Mouse (Mus musculus) left cerebral cortex, postnatal 36 days (tissue): ENCODE results near the gene Amph. TPM values are rescaled to one million over a fixed set of nuclear protein-coding genes. Genes with fewer than 3 reads are reported as not detected.
"Not testable (repeated sequence)": the region's sequence is repeated elsewhere in the genome, so short reads cannot be mapped to it uniquely, and the experiment has no call there.

Experiments
- DNase-seq, 2 experiments: peaks; one replicate each; pipeline ENCODE4 v3.0.0; 2021 to 2022; ENCODE audit warnings: low spot score in 2 of 2, mixed read lengths in 1 of 2
- intact Hi-C: fragments of 180-260 bp; cut with DNase I; formaldehyde crosslinking; loops from one replicate; pipeline ENCODE4 v1.15.1; 2025
- total RNA-seq, 2 experiments: library from RNA; stranded (reverse); gene quantifications; 2 replicates each; pipeline ENCODE4 v1.2.3; 2021

The Amph gene
- 100 to 1,000 TPM; 198 to 214 TPM for total RNA-seq

DNA sequence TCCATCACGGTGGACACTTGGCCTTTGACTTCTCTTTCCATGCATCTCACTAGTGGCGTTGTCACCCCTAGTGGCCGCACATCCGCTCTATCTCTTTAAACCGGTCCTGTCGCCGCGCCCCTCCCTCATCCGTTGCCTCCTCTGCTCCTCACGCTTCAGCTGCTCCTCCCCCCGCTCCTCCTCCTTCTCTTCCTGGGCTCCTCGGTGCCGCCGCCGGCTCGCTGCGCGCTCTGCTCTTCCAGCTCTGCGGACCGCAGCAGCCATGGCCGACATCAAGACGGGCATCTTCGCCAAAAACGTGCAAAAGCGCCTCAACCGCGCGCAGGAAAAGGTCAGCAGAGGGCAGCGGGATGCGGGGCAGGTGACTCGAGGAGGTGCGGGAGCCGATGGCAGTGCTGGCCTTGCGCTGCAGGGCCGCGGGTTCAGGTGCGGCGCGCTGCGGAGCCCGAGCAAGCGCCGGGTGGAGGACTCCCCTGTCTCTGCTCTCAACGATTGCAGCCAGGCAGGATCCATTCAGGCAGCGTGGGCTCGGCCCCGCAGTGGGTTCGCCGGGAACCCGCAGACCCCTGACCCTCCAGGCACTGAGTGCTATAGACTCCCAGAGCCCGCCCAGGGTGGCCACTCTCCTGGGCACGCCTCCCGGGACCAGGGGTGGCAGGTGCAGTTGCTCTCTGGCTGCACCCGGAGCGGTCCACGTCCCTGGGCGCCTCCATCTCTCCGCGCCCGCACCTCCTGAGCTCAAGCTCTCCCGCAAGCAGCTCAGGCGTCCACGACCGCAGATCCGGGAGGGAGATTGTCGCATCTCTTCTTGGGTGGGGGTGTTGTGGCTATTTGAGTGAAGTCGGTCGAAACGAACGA, at the start of gene Amph:
TSS of gene Amph (plus strand) at position 35 of the 858 bp plus-strand sequence.
- DNase-seq, result peak; percentile 87 to 89
- intact Hi-C loops, result loop anchor here (2.0 to 5.0 kb wide), 4 partner anchors 78 to 154 kb away; no protein-coding TSS in a partner anchor

DNA sequence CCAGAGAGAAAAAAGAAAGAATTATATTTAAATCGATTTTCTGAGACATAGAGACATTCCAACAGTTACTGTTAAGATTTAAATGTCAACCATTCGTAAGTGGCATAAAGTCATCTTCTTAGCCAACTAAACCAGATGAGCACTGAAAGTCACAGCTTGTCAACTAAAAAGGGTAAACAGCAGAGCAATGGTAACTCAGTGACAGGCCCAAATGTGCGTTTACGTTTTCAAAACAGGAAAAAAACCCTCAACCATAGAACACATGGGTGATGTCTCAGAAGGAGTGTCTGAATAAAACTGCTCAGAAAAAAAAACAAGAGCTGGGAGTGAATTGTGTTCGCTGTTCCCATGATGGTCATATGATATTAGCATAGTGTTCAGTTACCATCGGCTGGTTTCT, 44.4 kb upstream of the Amph start:
- intact Hi-C loops, result no loop called here
- no peak for DNase-seq

DNA sequence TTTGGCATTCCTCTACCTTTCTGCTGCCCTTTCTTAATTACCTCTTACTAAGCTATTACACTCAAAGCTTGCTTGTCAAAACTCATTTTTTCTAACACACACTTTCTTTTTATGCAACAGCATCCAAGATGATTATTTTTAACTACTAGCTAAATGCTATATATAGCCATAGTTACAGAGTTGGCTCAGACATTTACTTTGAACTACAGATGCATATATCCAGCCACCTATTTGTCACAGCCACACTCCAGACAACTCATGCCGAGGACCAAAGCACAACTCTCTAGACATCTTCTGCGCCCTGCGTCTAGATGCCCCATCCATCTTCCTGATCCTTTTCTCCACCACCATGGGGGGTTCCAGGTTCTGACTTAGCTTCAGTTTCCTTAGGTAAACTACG, 33.2 kb upstream of the Amph start:
- intact Hi-C loops, result no loop called here
- DNase-seq, result no peak

DNA sequence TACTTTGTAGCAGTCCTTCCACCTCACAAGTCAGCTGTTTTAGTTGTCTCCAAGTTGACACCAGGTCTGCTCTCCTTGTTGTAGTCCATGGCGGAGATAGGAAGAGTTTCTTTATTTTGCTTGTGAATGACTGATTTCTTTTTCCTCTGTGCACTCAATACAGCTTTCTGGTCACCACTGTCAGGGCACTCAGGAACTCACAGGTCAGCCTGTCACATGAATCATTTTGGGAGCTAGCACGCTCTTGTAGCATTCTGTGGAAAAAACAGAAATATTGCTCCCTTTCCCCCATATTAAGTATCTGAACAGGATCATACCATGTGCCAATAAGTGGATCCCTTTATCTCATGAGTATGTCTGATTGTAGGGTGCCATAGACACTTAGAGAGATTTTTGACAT, 14.8 kb upstream of the Amph start:
- intact Hi-C loops, DNase-seq: not testable (repeated sequence)

DNA sequence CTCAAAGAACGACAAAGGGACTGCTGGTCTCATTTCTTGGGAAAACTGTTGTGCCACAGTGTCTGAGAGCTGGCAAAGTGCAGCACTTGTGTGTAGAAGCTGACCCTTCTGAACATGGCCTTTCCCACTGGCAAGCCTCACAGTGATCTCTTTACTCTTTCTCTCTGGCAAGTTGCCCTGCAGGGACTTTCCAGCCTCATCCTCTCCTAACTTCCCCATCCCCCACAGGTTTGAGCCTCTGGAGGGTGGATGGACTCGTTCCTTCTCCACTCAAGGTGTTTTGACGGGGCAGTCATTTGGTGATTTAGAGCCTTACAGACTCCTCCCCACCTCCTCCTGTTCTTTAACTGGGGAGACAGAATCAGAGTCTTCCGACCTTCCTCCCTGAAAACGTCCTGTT, 319 bp upstream of the Amph start:
- no peak for DNase-seq
- intact Hi-C loops, result loop anchor here (2.0 to 5.0 kb wide), 4 partner anchors 79 to 155 kb away; no protein-coding TSS in a partner anchor

DNA sequence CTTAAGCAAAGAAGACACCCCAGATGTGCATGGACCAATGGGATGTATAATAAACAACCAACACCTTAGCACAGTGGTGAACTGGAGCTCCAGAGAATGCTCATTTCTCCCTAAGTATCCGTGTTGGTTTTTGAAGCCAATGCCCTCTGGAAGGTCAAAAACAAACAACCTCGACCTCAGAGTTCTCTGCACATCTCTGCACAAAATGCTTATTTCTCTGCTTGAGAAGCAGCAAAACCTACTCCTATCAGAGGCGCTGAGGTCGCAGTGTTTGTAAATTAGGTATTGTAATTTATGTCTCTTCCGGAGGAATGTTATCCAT, 985 bp downstream of the Amph start:
- no peak for DNase-seq
- intact Hi-C loops, result loop anchor here (2.0 to 5.0 kb wide), 4 partner anchors 78 to 153 kb away; no protein-coding TSS in a partner anchor

DNA sequence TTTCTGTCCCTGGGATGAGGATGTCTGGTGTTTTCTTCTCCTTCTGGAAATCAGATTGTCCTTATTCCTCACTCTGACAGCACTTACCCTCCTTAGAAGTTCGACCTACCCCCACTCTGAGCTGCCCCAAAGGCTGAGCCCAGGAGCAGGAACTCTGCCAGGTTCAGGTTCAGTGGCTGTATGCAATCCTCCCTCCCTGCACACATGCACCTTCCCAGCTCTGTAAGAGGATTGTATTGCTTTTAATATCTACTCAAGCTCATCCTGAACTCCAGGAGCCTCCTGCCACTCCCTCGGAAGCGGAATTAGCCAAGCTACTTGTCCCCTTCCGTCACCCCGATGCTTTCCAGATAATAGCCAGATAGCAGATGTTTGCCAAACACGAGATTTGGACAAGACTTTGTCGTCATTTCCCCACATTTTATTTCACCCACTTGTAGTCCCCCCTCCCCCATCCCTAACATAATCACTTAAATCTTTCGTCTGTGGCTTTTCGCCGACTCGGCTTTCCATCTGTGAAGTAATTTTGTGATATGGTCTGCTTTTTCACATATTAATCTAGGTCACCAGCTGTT, 1.7 kb downstream of the Amph start:
- intact Hi-C loops, result loop anchor here (2.0 to 5.0 kb wide), 4 partner anchors 77 to 153 kb away; no protein-coding TSS in a partner anchor
- peak in 1 of 2 experiments; percentile 15 for DNase-seq

DNA sequence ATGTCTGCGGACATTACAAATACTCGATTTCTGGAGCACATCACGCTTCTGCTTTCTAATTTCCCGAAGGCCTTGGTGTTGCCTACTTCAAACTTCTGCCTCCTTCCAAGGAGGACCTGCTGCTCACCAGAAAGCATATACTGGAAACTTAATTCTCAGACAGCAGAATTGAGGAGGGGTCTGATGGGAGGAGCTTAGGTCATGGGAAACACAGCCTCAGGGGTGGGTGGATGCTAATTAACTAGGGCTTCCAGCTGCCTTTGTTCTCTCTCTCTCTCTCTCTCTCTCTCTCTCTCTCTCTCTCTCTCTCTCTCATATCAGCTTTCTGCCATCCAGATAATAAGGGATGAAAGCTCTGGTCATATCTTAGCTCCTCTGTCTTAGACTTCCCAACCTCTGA, 5.6 kb downstream of the Amph start:
- intact Hi-C loops, result no loop called here
- DNase-seq, result no peak

DNA sequence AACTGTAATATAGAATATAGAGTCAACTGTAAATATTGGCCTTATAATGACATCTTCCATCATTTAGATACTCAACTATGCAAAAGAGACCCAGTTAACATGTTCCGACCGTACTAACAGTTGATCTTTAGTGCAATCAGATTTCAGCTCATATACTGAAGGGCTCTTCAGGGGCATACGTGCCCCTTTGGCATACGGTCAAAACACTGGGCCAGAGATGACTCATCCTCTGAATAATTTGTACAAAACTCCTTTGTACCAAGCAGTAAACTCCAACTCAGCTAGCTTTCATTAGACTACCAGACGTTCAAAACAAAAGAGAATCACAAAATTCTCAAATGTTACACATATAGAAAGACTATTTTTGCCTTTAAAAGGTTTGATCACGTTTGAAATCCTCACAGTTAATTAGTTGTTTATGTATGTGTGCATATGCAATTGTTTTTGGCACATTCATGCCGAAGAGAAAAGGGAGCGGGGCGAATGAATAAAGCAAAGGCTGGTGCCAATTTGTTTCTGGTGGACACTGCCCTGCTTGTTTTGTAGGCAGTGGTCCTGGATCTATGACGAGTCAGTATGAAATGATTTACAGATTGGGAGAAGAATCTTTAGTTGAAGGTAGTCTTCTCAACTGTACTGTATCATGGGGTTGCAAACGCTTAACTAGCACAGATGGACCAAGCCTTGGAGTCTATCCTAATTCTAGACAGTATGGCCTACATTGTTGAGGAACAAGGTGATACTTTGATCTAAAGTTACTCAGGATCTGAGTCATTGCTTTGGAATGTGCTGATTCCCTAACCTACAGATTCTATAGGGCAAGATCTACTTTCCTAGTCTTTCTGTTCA, 8.3 kb downstream of the Amph start:
- intact Hi-C loops, result no loop called here

DNA sequence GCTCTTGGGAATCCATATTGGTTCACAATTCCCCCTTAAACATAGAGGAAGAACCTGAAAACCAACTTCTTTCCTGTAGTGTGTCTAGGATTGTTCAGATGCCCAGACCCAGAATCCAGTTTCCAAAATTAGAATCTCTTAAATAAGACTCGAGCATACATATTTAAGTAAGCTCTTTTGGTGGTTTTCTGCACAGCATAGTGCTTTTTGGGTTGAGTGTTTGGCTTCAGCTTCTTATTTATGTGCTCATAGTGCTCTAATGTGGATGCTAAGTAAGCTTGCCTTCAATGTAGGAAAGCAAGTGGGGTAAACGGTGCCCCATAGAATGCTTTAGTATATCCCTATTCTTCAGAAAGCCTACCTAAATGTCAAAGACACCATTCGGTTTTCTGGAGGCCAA, 9.0 kb downstream of the Amph start:
- no peak for DNase-seq
- intact Hi-C loops, result no loop called here

More for the DNA sequence above, 8.3 kb downstream of the Amph start:
- no peak for DNase-seq

DNA sequence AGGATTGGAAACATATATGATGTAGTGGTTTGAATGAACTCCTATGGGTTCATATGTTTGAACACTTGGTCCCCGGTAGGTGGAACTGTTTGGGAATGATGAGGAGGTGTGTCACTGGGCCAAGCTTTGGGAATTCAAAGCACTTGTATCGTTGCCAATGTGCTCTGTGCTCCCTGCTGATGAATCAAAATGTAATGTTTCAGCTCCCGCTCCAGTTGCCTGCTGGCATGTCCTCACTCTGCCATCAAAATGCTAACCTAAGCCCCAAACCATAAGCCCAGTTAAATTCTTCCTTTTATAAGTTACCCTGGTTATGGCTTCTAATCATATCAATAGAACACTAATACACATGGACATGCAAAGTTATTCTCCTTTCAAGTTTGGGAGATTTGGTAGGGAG, 24.6 kb downstream of the Amph start:
- intact Hi-C loops, result no loop called here
- no peak for DNase-seq

DNA sequence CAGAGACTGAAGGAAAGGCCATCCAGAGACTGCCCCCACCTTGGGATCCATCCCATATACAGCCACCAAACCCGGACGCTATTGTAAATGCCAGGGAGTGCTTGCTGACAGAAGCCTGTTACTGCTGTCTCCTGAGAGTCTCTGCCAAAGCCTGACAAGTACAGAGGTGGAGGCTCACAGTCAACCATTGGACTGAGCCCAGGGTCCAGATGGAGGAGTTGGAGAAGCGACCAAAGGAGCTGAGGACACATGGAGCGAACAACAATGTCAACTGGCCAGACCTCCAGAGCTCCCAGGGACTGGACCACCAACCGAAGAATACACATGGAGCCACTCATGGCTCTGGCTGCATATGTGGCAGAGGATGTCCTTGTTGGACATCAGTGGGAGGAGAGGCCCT, 26.3 kb downstream of the Amph start:
- intact Hi-C loops, result no loop called here
- no peak for DNase-seq

DNA sequence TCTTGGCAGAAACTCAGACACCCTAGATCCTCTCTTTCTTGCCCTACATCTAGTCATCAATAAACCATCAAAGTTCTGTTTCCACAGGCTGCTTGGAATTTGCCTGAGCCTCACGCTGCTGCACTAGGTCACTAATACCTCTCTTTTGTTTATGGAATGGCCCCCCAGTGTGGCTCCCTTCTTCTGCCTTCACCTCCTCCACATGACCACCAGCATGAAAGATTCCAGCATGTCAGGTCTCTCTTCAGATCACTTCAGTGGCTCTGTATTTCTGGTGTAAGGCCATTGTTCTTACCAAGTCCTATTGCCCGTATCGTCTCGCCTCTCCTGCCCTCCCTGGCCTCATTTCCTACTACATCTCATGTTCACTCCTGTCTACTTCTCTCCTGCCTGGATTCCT, 39.3 kb downstream of the Amph start:
- DNase-seq, result no peak
- intact Hi-C loops, result no loop called here

DNA sequence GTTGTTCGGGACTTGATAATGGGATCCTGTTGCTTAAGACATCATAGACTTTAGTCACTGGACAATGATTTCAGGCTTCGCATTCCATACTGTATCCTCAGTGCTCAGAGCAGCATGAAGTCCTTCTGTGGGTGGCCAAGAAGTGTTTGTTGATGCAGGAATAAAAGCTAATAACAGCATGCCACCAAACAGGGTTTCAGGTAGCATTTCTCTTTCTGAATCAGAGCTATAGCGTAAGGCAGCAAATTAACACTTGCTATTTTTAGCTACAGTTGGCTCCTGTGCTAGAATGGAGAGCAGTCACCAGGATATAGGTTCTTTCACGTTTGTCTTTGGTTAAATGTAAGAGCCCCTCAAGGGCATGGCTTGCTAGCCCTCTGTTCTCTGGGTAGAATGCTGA, 40.3 kb downstream of the Amph start:
- intact Hi-C loops, result loop anchor here (2.0 kb wide), 1 partner anchor 14 kb away; no protein-coding TSS in a partner anchor
- DNase-seq, result no peak

DNA sequence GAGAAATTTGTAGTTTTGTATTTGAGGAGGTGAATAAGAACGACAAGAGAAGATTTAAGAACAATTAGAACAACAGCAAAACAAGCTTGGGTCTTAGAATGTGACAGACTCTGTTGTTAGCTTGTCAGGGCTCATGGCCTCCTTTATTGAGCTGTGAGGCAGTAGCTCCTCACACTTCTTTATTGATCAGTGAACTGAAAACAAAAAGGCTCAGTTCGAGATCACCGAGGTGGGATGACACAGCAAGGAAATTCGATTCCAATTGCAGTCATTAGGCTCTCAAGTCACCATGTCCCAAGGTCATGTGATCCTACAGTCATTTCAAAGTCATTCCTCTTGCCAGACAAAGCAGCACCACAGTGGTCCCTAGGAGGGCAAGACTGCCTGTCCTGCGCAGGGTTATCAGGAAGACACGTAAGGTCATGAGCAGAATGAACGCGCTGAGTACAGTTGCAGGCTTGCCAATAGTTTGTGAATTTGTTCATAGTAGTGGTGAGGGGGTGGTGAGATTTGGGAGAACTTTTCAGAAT, 41.2 kb downstream of the Amph start:
- intact Hi-C loops, result loop anchor here (2.0 kb wide), 1 partner anchor 14 kb away; no protein-coding TSS in a partner anchor
- DNase-seq, result no peak

DNA sequence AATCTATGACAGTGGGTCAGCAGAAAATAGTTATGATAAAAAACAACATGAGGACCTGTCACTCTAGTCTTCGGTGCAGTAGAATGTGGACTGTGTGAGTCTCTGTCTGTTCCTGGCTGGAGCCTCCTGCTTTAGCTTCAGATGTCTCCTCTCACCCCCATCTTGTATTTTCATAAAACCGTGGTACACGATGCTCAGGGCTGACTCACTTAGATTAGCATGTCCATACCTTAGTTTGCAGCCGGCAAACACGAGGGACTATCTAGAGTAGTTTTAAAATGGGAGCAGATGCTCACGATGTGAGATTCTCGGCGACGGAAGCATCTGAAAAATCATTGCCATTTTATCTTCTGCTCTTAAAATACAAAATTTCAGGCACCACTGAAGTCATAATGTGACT, 54.5 kb downstream of the Amph start:
- DNase-seq, result peak; percentile 63 to 66
- intact Hi-C loops, result loop anchor here (1.0 to 5.0 kb wide), 3 partner anchors 14 to 145 kb away; no protein-coding TSS in a partner anchor

DNA sequence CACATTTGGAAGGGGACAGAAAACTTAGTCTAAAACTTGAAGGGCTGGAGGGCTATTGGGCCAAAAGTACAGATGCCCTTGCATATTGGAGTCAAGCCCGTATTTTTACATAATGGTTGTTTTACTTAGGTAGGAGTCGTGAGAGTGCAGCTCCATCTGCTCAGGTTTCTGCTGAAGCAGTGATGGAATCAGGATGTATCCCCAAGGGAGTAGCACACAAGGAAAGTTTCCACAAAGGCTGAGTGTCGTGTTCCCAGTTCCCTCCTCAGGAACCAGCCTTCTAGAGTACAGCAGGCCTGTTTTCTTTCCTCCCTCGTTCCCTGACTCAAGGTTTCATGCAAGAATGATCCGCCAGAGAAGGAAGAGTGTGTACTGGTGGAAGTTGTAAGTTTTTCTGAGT, 56.4 kb downstream of the Amph start:
- intact Hi-C loops, result loop anchor here (5.0 kb wide), 1 partner anchor 147 kb away; no protein-coding TSS in a partner anchor
- DNase-seq, result no peak

DNA sequence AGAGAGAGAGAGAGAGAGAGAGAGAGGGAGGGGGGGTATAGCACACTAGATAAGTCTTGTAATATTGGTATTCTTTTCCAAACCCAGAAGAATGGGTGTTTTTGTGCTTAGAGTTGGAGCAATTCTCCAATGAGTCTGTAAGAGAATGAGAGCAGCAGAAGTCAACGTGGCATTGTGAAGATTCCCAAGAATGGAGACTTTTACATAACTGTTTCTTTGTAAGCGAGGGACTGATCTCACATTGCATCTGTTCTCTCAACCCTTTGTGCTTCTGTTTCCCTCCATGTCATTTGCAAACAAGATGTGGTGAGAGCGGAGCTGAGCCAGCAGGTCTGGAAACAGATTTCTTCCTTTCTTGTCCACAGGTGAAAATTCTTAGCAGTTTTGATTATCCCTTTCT, 60.4 kb downstream of the Amph start:
- no peak for DNase-seq
- intact Hi-C loops, result no loop called here

DNA sequence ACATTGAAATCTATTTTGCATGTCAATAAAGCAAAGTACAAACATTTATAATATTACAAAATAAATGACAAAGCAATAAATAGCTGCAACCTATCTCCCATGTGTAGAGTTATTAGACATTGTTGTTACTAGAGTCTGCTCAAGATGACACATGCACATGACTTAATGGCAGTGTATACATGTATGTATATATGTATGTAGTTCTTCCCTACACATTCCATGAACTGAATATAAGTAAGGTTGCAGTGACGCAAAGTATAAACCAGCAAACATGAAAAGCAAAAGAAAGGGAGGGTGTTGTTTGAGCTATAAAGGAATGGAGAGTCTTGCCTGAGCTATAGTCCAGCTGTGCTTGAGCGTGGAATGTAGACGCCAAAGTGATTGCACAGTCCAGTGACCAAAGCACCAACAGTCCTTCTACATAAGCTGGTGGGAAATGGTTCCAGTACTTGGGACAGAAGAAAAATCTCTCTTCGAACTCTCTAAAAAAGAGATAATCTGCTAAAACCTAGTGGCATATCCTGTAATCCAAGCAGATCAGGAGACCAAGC, 66.9 kb downstream of the Amph start:
- no peak for DNase-seq
- intact Hi-C loops, result no loop called here
